Mouse (Mus musculus): ENCODE results near the gene Rps8. TPM values are rescaled to one million over a fixed set of nuclear protein-coding genes. Genes with fewer than 3 reads are reported as not detected.
"Not testable (repeated sequence)": the region's sequence is repeated elsewhere in the genome, so short reads cannot be mapped to it uniquely, and the experiment has no call there.

Rps8 gene
- 934 and 968 TPM in 2 replicates for polyA plus RNA-seq (2015; fragmentation: Nextera tagmentation; extraction: Ambion mirVana)

- Histone ChIP-seq H3K27me3 (no peaks in the 10 kb centered on the region), H3K4me2 (replicated peaks) (peak within 1 kb of the TSS; percentile 79), H3K4me1 (peaks cover 21% of the 10 kb centered on the region), H3K27ac (replicated peaks) (peak within 1 kb of the TSS; percentile 96), H3K9ac (peak within 1 kb of the TSS; percentile 98), H3K9me3 (replicated peaks) (no peaks in the 10 kb centered on the region), H3K4me3 (replicated peaks) (peak within 1 kb of the TSS; percentile 83), H3K36me3 (peaks cover 39% of the 10 kb centered on the region)
- peak; percentile 91 for ATAC-seq (ENCODE audit: insufficient number of reproducible peaks, low FRiP score, low TSS enrichment, low read depth)
- under 1% methylated on average over 52 of the region's 52 CpGs for WGBS
These were observed at the start of gene Rps8 for GRCm38 (mm10) chr4:117155792-117156355. Gene Rps8, minus strand, starts transcription at chr4:117156243.

GRCm38 (mm10) chr4:117202992-117203354 lies 46.9 kb upstream of the Rps8 start:
- no peaks in the 10 kb centered on the region for H3K36me3 ChIP-seq
- H3K4me1 ChIP-seq: peaks cover 3% of the 10 kb centered on the region; the same call in 1 of the 2 replicates
- no peak overlapping the region for H3K4me2 ChIP-seq (replicated peaks)
- no peak overlapping the region for H3K9ac ChIP-seq
- no peaks in the 10 kb centered on the region for H3K27me3 ChIP-seq
- H3K9me3 ChIP-seq (replicated peaks): no peaks in the 10 kb centered on the region
- peak overlapping the region; percentile 85; the same call in 1 of the 2 replicates for H3K27ac ChIP-seq (replicated peaks)
- WGBS: 59% methylated on average over 4 of the region's 4 CpGs
- H3K4me3 ChIP-seq (replicated peaks): no peak overlapping the region
- 0 out of 2 replicates have a peak, but pooled peaks have one; percentile 29 for ATAC-seq (ENCODE audit: insufficient number of reproducible peaks, low FRiP score, low TSS enrichment, low read depth)

GRCm38 (mm10) chr4:117202046-117202991 lies 46.3 kb upstream of the Rps8 start:
- ATAC-seq (ENCODE audit: insufficient number of reproducible peaks, low FRiP score, low TSS enrichment, low read depth): peak; percentile 77; the same call in 1 of the 2 replicates

GRCm38 (mm10) chr4:117191804-117192203 lies 35.8 kb upstream of the Rps8 start:
- no peak overlapping the region for H3K4me2 ChIP-seq (replicated peaks)
- no peak for ATAC-seq (ENCODE audit: insufficient number of reproducible peaks, low FRiP score, low TSS enrichment, low read depth)
- 92% methylated on average over 14 of the region's 14 CpGs for WGBS
- no peak overlapping the region for H3K4me3 ChIP-seq (replicated peaks)
- H3K9ac ChIP-seq: no peak overlapping the region
- no peaks in the 10 kb centered on the region for H3K9me3 ChIP-seq (replicated peaks)
- H3K4me1 ChIP-seq: 0 out of 2 replicates have a peak, but pooled peaks cover 6% of the 10 kb centered on the region
- no peaks in the 10 kb centered on the region for H3K27me3 ChIP-seq
- no peak overlapping the region for H3K27ac ChIP-seq (replicated peaks)
- H3K36me3 ChIP-seq: no peaks in the 10 kb centered on the region

More at GRCm38 (mm10) chr4:117202046-117202991, 46.3 kb upstream of the Rps8 start:
- WGBS: 1% methylated on average over 25 of the region's 25 CpGs
- no peaks in the 10 kb centered on the region for H3K27me3 ChIP-seq
- no peaks in the 10 kb centered on the region for H3K9me3 ChIP-seq (replicated peaks)
- H3K4me2 ChIP-seq (replicated peaks): peak overlapping the region; percentile 51
- no peaks in the 10 kb centered on the region for H3K36me3 ChIP-seq
- peak overlapping the region; percentile 37 for H3K4me3 ChIP-seq (replicated peaks)
- H3K4me1 ChIP-seq: peaks cover 3% of the 10 kb centered on the region; the same call in 1 of the 2 replicates
- H3K9ac ChIP-seq: peak overlapping the region; percentile 9; the same call in 1 of the 2 replicates
- H3K27ac ChIP-seq (replicated peaks): peak overlapping the region; percentile 85

GRCm38 (mm10) chr4:117190660-117191059 lies 34.6 kb upstream of the Rps8 start:
- Histone ChIP-seq H3K4me3 (replicated peaks) (no peak overlapping the region), H3K27me3 (no peaks in the 10 kb centered on the region), H3K27ac (replicated peaks) (peak overlapping the region; percentile 90), H3K36me3 (no peaks in the 10 kb centered on the region), H3K9ac (0 out of 2 replicates have a peak overlapping the region, but pooled peaks have one; percentile 15), H3K4me2 (replicated peaks) (no peak overlapping the region), H3K9me3 (replicated peaks) (no peaks in the 10 kb centered on the region), H3K4me1 (0 out of 2 replicates have a peak, but pooled peaks cover 6% of the 10 kb centered on the region)
- WGBS: 59% methylated on average over 7 of the region's 7 CpGs
- no peak for ATAC-seq (ENCODE audit: insufficient number of reproducible peaks, low FRiP score, low TSS enrichment, low read depth)

GRCm38 (mm10) chr4:117189856-117190543 lies 34.0 kb upstream of the Rps8 start:
- peak overlapping the region; percentile 40 for H3K4me3 ChIP-seq (replicated peaks)
- under 1% methylated on average over 9 of the region's 9 CpGs for WGBS
- H3K4me1 ChIP-seq: 0 out of 2 replicates have a peak, but pooled peaks cover 6% of the 10 kb centered on the region
- H3K9me3 ChIP-seq (replicated peaks): no peaks in the 10 kb centered on the region
- H3K4me2 ChIP-seq (replicated peaks): peak overlapping the region; percentile 50
- H3K27ac ChIP-seq (replicated peaks): peak overlapping the region; percentile 90
- peak; percentile 90 for ATAC-seq (ENCODE audit: insufficient number of reproducible peaks, low FRiP score, low TSS enrichment, low read depth)
- H3K36me3 ChIP-seq: no peaks in the 10 kb centered on the region
- peak overlapping the region; percentile 57 for H3K9ac ChIP-seq
- no peaks in the 10 kb centered on the region for H3K27me3 ChIP-seq

- peak overlapping the region; percentile 90 for H3K27ac ChIP-seq (replicated peaks)
- WGBS: under 1% methylated on average over 16 of the region's 16 CpGs
- peak overlapping the region; percentile 57 for H3K9ac ChIP-seq
- H3K27me3 ChIP-seq: no peaks in the 10 kb centered on the region
- H3K4me3 ChIP-seq (replicated peaks): peak overlapping the region; percentile 40
- ATAC-seq (ENCODE audit: insufficient number of reproducible peaks, low FRiP score, low TSS enrichment, low read depth): peak; percentile 82
- H3K4me2 ChIP-seq (replicated peaks): peak overlapping the region; percentile 50
- no peaks in the 10 kb centered on the region for H3K9me3 ChIP-seq (replicated peaks)
- no peaks in the 10 kb centered on the region for H3K36me3 ChIP-seq
- H3K4me1 ChIP-seq: 0 out of 2 replicates have a peak, but pooled peaks cover 6% of the 10 kb centered on the region
These were observed 33.4 kb upstream of the Rps8 start for GRCm38 (mm10) chr4:117189382-117189855.

- Histone ChIP-seq H3K36me3 (no peaks in the 10 kb centered on the region), H3K4me1 (0 out of 2 replicates have a peak, but pooled peaks cover 6% of the 10 kb centered on the region), H3K27ac (replicated peaks) (peak overlapping the region; percentile 90), H3K4me3 (replicated peaks) (peak overlapping the region; percentile 40), H3K9ac (no peak overlapping the region; the same call in 1 of the 2 replicates), H3K9me3 (replicated peaks) (no peaks in the 10 kb centered on the region), H3K27me3 (no peaks in the 10 kb centered on the region), H3K4me2 (replicated peaks) (peak overlapping the region; percentile 50)
- ATAC-seq (ENCODE audit: insufficient number of reproducible peaks, low FRiP score, low TSS enrichment, low read depth): no peak
- 61% methylated on average over 3 of the region's 3 CpGs for WGBS
These were observed 32.9 kb upstream of the Rps8 start for GRCm38 (mm10) chr4:117188969-117189368.

- Histone ChIP-seq H3K4me3 (replicated peaks) (peak overlapping the region; percentile 73), H3K27ac (replicated peaks) (peak overlapping the region; percentile 65), H3K36me3 (peaks cover 19% of the 10 kb centered on the region; the same call in 1 of the 2 replicates), H3K9ac (peak overlapping the region; percentile 41), H3K4me2 (replicated peaks) (peak overlapping the region; percentile 93), H3K4me1 (peaks cover 17% of the 10 kb centered on the region)
- not testable (repeated sequence) for H3K9me3 ChIP-seq (replicated peaks); H3K27me3 ChIP-seq
- peak; percentile 14; the same call in 1 of the 2 replicates for ATAC-seq (ENCODE audit: insufficient number of reproducible peaks, low FRiP score, low TSS enrichment, low read depth)
- 10% methylated on average over 9 of the region's 9 CpGs for WGBS
These were observed 26.7 kb upstream of the Rps8 start for GRCm38 (mm10) chr4:117182759-117183096.

GRCm38 (mm10) chr4:117181863-117182758 lies 26.1 kb upstream of the Rps8 start, which contains the start of gene Kif2c:
Gene Kif2c, minus strand, starts transcription at chr4:117182639.
- peak within 1 kb of the TSS; percentile 65 for H3K27ac ChIP-seq (replicated peaks)
- peaks cover 25% of the 10 kb centered on the region for H3K36me3 ChIP-seq
- under 1% methylated on average over 42 of the region's 42 CpGs for WGBS
- H3K4me3 ChIP-seq (replicated peaks): peak within 1 kb of the TSS; percentile 73
- peak within 1 kb of the TSS; percentile 93 for H3K4me2 ChIP-seq (replicated peaks)
- no peaks in the 10 kb centered on the region for H3K27me3 ChIP-seq
- peak; percentile 96 for ATAC-seq (ENCODE audit: insufficient number of reproducible peaks, low FRiP score, low TSS enrichment, low read depth)
- no peaks in the 10 kb centered on the region for H3K9me3 ChIP-seq (replicated peaks)
- peaks cover 17% of the 10 kb centered on the region for H3K4me1 ChIP-seq
- H3K9ac ChIP-seq: peak within 1 kb of the TSS; percentile 41
